Comparison of ENCODE assay signal across 8 mouse cellular contexts in the genomic region with DNA sequence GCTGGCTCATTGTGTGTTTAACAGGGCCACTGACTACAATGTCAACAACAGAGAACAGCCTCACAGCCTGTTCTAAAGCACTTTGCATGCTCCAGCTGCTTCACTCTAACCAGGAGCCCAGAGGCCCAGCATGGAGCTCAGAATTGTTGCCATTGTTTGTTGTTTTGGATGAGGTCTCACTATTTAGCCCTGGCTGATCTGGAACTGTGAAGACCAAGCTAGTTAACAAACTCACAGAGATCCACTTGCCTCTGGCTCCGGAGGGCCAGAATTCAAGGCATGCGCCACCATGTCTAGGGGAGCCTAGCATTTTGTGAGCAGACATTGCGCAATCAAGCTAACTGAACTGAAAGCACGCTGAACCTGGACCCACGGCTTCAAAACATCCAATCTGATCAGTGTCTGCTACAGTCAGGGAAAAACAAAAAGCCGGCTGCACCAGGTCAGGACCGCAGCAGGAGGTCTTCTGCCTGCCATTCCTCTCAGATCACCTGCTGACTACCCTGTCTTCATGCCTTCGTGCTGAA. TPM values are rescaled to one million over a fixed set of nuclear protein-coding genes. Genes with fewer than 3 reads are reported as not detected.
DNase-seq lines count a peak whose midpoint lies in the region; ATAC-seq and TF ChIP-seq lines count a peak whose summit lies in the region.

No protein-coding gene starts in this region.

- 36% methylated on average over 8 of the region's 8 CpGs for WGBS in heart, embryonic 13.5 days
- WGBS in limb, embryonic 13.5 days: 42% methylated on average over 8 of the region's 8 CpGs
- 76% methylated on average over 8 of the region's 8 CpGs for WGBS in thymus, adult 2 months

- TF ChIP-seq POLR2A in myocyte (IDR thresholded peaks at IDR 0.05; ENCODE audit: insufficient read length, low read depth): no peak
- no peak for TF ChIP-seq POLR2A in thymus, adult 2 months (IDR thresholded peaks at IDR 0.05; ENCODE audit: control insufficient read depth, extremely low read depth, insufficient read depth, low read length, poor library complexity)

- peak; percentile 10 for DNase-seq in cerebellum, adult 8-10 months
- no peak for DNase-seq in thymus, adult 2 months
- DNase-seq in spleen, adult 18-20 months: no peak

- no peak overlapping the region for H3ac ChIP-seq in myocyte (ENCODE audit: control insufficient read depth, insufficient read length)

- TF ChIP-seq CTCF in E14TG2a.4 (conservative IDR thresholded peaks at IDR 0.05; ENCODE audit: low read length): no peak
- no peak for TF ChIP-seq CTCF in thymus, adult 2 months (IDR thresholded peaks at IDR 0.05; ENCODE audit: borderline replicate concordance, control insufficient read depth, extremely low read depth, insufficient read depth, low read length, poor library complexity)

- H3K9me3 ChIP-seq in E14TG2a.4 (ENCODE audit: low read length): no peaks in the 10 kb centered on the region
- no peaks in the 10 kb centered on the region for H3K9me3 ChIP-seq in heart, embryonic 13.5 days
- no peaks in the 10 kb centered on the region for H3K9me3 ChIP-seq in limb, embryonic 13.5 days

- no peak overlapping the region for H3K27ac ChIP-seq in heart, embryonic 13.5 days (replicated peaks)
- H3K27ac ChIP-seq in limb, embryonic 13.5 days: no peak overlapping the region
- no peak overlapping the region for H3K27ac ChIP-seq in thymus, adult 2 months (ENCODE audit: control insufficient read depth, insufficient read depth, low read length)

- H3K4me2 ChIP-seq in heart, embryonic 13.5 days: peak overlapping the region; percentile 29; the same call in 1 of the 2 replicates
- no peak overlapping the region for H3K4me2 ChIP-seq in limb, embryonic 13.5 days (replicated peaks)
- H3K4me2 ChIP-seq in myocyte (ENCODE audit: low read depth): no peak overlapping the region

- peaks cover 37% of the 10 kb centered on the region for H3K4me1 ChIP-seq in E14TG2a.4 (replicated peaks; ENCODE audit: low read depth, low read length)
- peaks cover 20% of the 10 kb centered on the region for H3K4me1 ChIP-seq in heart, embryonic 13.5 days
- H3K4me1 ChIP-seq in limb, embryonic 13.5 days: peaks cover 9% of the 10 kb centered on the region; the same call in 1 of the 2 replicates
- no peaks in the 10 kb centered on the region; the same call in 1 of the 2 replicates for H3K4me1 ChIP-seq in thymus, adult 2 months (replicated peaks; ENCODE audit: control insufficient read depth, insufficient read depth, low read length)

- 0 out of 2 replicates have a peak overlapping the region, but pooled peaks have one; percentile 45 for H3K9ac ChIP-seq in heart, embryonic 13.5 days
- 0 out of 2 replicates have a peak overlapping the region, but pooled peaks have one; percentile 25 for H3K9ac ChIP-seq in limb, embryonic 13.5 days

- H3K36me3 ChIP-seq in E14TG2a.4 (ENCODE audit: insufficient read depth, low read length): no peaks in the 10 kb centered on the region
- H3K36me3 ChIP-seq in heart, embryonic 13.5 days: no peaks in the 10 kb centered on the region
- H3K36me3 ChIP-seq in limb, embryonic 13.5 days: no peaks in the 10 kb centered on the region
- no peaks in the 10 kb centered on the region for H3K36me3 ChIP-seq in myocyte (ENCODE audit: control insufficient read depth, insufficient read depth)
- no peaks in the 10 kb centered on the region for H3K36me3 ChIP-seq in thymus, adult 2 months (ENCODE audit: control insufficient read depth, insufficient read depth, low read length)

- peaks cover 2% of the 10 kb centered on the region for H3K79me2 ChIP-seq in myocyte (ENCODE audit: control insufficient read depth, insufficient read depth)

- no peak for ATAC-seq in cerebellum, adult (ENCODE audit: insufficient number of reproducible peaks, low FRiP score, low TSS enrichment)
- no peak for ATAC-seq in heart, embryonic 13.5 days (ENCODE audit: extremely low read depth, insufficient number of reproducible peaks, low FRiP score, low TSS enrichment)
- ATAC-seq in limb, embryonic 13.5 days (ENCODE audit: low FRiP score, low read depth): no peak

- H3K27me3 ChIP-seq in E14TG2a.4 (ENCODE audit: insufficient read depth, low read length) (no peaks in the 10 kb centered on the region), myocyte (ENCODE audit: control insufficient read depth, insufficient read depth, insufficient read length) (no peaks in the 10 kb centered on the region)
- H3K27me3 ChIP-seq in heart, embryonic 13.5 days (replicated peaks): no peaks in the 10 kb centered on the region
- no peaks in the 10 kb centered on the region for H3K27me3 ChIP-seq in limb, embryonic 13.5 days
- H3K27me3 ChIP-seq in thymus, adult 2 months (ENCODE audit: control insufficient read depth, insufficient read depth, low read length): no peaks in the 10 kb centered on the region

- H3K4me3 ChIP-seq in E14TG2a.4 (replicated peaks; ENCODE audit: low read length) (peak overlapping the region; percentile 37; the same call in 1 of the 2 replicates), myocyte (no peak overlapping the region)
- no peak overlapping the region for H3K4me3 ChIP-seq in heart, embryonic 13.5 days
- H3K4me3 ChIP-seq in limb, embryonic 13.5 days: no peak overlapping the region
- H3K4me3 ChIP-seq in thymus, adult 2 months (ENCODE audit: control insufficient read depth, insufficient read depth, low read length): no peak overlapping the region

TF ChIP-seq in myocyte, 11 proteins besides CTCF, POLR2A, EP300 and RAD21:
- peak; percentile 96 for TF ChIP-seq CEBPB (IDR thresholded peaks at IDR 0.05; ENCODE audit: insufficient read depth, poor library complexity, severe bottlenecking)
- TF ChIP-seq REST (IDR thresholded peaks at IDR 0.05; ENCODE audit: insufficient read depth, insufficient read length): no peak
- TF ChIP-seq E2F4 (IDR thresholded peaks at IDR 0.05; ENCODE audit: insufficient read depth): no peak
- TF ChIP-seq MYOG (IDR thresholded peaks at IDR 0.05; ENCODE audit: control insufficient read depth in 1 of 3, insufficient read depth in 1 of 3, insufficient read length in 2 of 3, low read depth in 2 of 3): no peak

RNA-seq across cellular contexts. Expression of gene Ctr9, which starts 4.6 kb away (rescaled TPM):
- 39.6 and 41.8 TPM in 2 replicates for polyA plus RNA-seq in heart, embryonic 13.5 days (2015; fragmentation: Nextera tagmentation; extraction: Ambion mirVana)
- 82.1 and 90.8 TPM in 2 replicates for polyA plus RNA-seq in limb, embryonic 13.5 days (2015; fragmentation: Nextera tagmentation; extraction: Ambion mirVana)
- polyA plus RNA-seq in myocyte (2012; fragmentation: generic; extraction: Trizol): 16.5 TPM
- 16.2 and 16.7 TPM in 2 replicates for polyA plus RNA-seq in thymus, adult 2 months (2012; rRNA removed)

RNA-seq across cellular contexts. Expression of gene Mrvi1, which starts 41.9 kb away (rescaled TPM):
- 4.6 and 5.3 TPM in 2 replicates for polyA plus RNA-seq in heart, embryonic 13.5 days (2015; fragmentation: Nextera tagmentation; extraction: Ambion mirVana)
- polyA plus RNA-seq in limb, embryonic 13.5 days (2015; fragmentation: Nextera tagmentation; extraction: Ambion mirVana): 0.86 and 1.6 TPM in 2 replicates
- 1.2 TPM for polyA plus RNA-seq in myocyte (2012; fragmentation: generic; extraction: Trizol)
- 3.2 and 4.2 TPM in 2 replicates for polyA plus RNA-seq in thymus, adult 2 months (2012; rRNA removed)

RNA-seq across cellular contexts. Expression of gene Eif4g2, which starts 58.7 kb away (rescaled TPM):
- polyA plus RNA-seq in heart, embryonic 13.5 days (2015; fragmentation: Nextera tagmentation; extraction: Ambion mirVana): 583 and 585 TPM in 2 replicates
- polyA plus RNA-seq in limb, embryonic 13.5 days (2015; fragmentation: Nextera tagmentation; extraction: Ambion mirVana): 823 and 917 TPM in 2 replicates
- polyA plus RNA-seq in myocyte (2012; fragmentation: generic; extraction: Trizol): 408 TPM
- 128 and 152 TPM in 2 replicates for polyA plus RNA-seq in thymus, adult 2 months (2012; rRNA removed)
